Mouse (Mus musculus) brown adipose tissue, adult 24 weeks (tissue): ENCODE results near the gene Cmya5. TPM values are rescaled to one million over a fixed set of nuclear protein-coding genes. Genes with fewer than 3 reads are reported as not detected.

Experiments
- H3K27ac ChIP-seq: fragments of 200-500 bp; replicated peaks from 2 replicates; pipeline ENCODE4 v1.5.1; 2012; ENCODE audit warnings: low read depth, mild to moderate bottlenecking, low read length
- H3K4me1 ChIP-seq: fragments of 200-500 bp; 2 replicates; pipeline ENCODE4 v1.6.1; 2012; ENCODE audit warnings: low read length, mixed read lengths; ENCODE audit not compliant: control insufficient read depth, insufficient read depth, insufficient read length
- H3K4me3 ChIP-seq: fragments of 200-500 bp; 2 replicates; pipeline ENCODE4 v1.5.1; 2012; ENCODE audit warnings: low read depth, mild to moderate bottlenecking, low read length, moderate library complexity; ENCODE audit not compliant: insufficient read depth
- polyA plus RNA-seq: library from polyadenylated mRNA; stranded (reverse); fragments of >200 nt; gene quantifications from 2 replicates; pipeline ENCODE4 v1.2.4, GENCODE M21; 2012; ENCODE audit not compliant: missing spikeins, insufficient read depth, insufficient read length

Gene Cmya5
- polyA plus RNA-seq, 1 experiment: 4.1 TPM

DNA sequence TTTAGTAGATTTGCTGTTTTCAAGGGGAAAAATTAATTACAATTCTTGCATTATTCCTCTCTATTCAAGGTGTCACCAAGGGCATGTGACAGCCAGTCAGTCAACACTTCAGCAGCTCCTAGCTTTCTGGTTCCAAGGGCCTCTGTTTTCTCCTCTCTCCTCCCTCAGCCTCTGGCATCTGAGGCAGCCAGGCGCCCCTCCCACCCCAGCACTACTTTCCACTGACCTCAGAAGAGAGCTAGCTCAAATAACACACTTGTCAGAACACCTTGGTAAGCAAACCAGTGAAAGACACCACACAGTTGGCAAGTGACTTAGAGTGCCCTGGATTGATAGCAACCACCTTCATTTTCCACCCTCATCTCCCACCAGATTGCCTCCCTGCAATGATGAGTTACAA is 6.5 kb downstream of the Cmya5 start:
- Histone ChIP-seq H3K4me3 (no peak overlapping the region), H3K27ac (no peak overlapping the region), H3K4me1 (0 out of 2 replicates have a peak, but pooled peaks cover 2% of the 10 kb centered on the region)

DNA sequence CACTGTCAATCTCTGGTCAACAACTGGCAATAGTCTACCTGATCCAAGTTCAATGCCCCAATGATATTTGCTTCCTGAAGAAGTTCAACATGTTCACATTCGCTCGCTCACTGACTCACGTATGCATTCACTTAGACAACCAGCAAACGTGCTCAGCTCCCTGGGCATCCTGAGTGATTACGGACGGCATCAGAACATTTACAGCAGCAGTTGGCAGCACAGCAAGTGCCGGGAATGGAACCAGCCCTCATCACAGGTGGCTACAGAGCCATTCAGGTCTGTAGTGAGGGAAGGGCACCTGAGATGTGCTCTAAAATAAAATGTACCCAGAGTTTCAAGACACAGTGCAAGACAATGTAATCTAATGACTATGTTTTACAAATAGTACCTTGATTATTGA is 7.4 kb downstream of the Cmya5 start:
- no peak overlapping the region for H3K27ac ChIP-seq

DNA sequence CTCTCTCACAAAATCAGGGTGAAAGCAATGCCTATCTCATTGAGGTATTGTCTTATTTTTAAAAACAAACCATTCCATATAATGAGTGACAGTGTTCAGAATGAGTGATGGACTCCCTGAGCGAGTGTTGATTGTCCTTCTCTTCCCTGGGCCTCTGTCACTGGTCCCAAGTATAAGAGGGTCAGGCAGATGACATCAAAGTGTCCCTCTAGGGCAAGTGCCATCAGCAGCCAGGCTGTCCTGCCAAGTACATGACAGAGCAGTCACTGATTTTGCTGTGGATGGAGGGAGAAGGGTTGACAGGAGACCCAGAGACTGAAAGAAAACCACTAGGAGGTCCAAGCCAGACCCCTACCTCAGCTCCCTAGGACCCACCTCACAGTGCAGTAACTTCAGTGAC is 8.3 kb downstream of the Cmya5 start:
- no peak overlapping the region for H3K4me3 ChIP-seq
- H3K27ac ChIP-seq: no peak overlapping the region
- 0 out of 2 replicates have a peak, but pooled peaks cover 2% of the 10 kb centered on the region for H3K4me1 ChIP-seq

More for the DNA sequence above, 7.4 kb downstream of the Cmya5 start:
- Histone ChIP-seq H3K4me1 (0 out of 2 replicates have a peak, but pooled peaks cover 2% of the 10 kb centered on the region), H3K4me3 (no peak overlapping the region)

DNA sequence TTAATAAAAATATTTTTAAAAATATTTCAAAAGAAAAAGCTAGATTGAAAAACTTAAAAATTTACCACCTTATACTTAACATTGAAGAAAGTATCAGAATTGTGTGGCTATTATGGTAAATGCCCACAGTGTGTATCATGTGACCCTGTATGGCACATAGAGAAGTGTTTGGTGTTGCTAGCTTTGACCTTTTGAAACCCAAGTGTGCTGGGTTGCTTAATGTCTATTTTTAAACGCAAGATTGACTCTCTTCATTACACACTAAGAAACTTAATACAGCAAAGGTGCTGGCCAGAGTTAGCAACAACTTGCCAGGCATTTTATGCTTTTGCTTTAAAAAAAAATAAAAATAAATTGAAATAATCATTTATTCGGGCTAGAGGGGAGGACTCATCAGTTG is 9.0 kb downstream of the Cmya5 start:
- no peak overlapping the region for H3K27ac ChIP-seq
- no peak overlapping the region for H3K4me3 ChIP-seq
- 0 out of 2 replicates have a peak, but pooled peaks cover 2% of the 10 kb centered on the region for H3K4me1 ChIP-seq

DNA sequence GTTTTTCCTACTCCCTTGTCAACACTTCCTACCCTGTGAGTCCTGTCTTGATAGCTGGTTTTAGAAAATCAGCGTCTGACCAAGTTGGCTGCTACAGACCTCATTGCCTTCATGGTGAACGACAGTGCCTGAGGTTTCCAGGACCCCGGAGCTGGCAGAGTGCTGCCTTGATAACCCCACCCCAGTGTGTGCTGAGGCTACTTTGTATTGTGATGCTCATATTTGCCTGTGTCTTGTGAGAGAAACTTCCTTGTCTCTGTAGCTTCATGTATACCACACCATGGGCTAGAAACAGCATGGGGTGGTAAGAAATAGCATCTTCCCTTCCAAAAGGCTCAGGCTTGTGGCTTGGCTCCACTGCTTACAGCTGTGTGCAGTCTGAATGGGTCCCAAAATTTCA is 13.8 kb downstream of the Cmya5 start:
- no peak overlapping the region for H3K4me3 ChIP-seq
- no peak overlapping the region for H3K27ac ChIP-seq
- 0 out of 2 replicates have a peak, but pooled peaks cover 2% of the 10 kb centered on the region for H3K4me1 ChIP-seq

DNA sequence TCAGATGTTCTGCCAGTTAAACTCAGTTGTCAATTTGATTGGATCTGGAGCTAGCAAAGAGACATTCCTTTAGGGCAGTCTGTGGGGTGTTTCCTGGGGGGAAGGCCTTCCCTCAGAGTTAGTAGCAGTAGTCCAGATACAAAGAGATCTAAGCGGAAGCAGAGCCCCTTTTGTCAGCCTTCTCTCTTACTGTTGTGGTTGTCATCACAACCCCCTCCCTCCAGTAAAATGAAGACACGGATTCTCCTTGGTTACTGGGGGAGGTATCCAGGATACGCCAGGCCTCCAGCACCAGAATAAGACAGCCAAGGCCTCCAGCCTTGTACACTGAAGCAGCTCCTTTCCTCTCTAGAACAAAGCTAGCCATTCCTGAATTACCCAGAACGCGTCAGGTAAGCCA is 15.6 kb downstream of the Cmya5 start:
- H3K4me1 ChIP-seq: no peaks in the 10 kb centered on the region
- no peak overlapping the region for H3K27ac ChIP-seq
- no peak overlapping the region for H3K4me3 ChIP-seq

DNA sequence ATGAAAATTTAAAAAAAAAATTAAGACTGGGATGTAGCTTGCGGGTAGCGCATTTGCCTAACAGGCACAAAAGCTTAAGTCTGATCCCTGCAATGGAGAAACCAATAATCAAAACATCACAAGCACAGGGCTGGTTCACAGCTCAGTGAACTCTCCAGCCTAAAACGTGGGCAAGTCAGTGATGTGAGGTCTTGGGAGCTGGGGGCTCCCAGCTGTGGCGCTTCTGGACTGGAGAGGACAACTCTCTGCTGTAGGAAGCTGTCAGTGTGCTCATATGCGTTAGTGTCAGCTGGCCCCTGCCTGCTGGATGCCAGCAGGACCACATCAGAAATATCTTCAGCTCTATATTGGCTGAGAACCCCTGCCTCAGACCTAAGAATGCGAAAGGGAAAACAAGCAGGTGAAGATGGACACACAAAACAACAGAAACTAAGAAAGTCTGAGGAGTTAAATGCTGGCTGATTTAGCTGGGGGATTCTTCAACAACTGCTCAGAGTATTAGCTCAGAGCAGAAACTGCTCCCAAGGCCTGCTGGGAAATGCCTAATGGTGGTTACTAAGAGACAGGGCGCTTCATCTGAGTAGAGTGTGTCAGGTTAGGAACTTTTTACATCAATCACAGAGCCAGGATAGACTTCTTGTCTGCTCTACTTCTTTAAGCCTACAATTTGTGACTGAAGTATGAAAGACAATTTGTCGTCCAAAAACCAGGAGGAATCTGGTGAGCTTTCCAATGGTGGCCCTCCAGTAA is 16.2 kb downstream of the Cmya5 start:
- Histone ChIP-seq H3K27ac (no peak overlapping the region), H3K4me1 (no peaks in the 10 kb centered on the region), H3K4me3 (no peak overlapping the region)

DNA sequence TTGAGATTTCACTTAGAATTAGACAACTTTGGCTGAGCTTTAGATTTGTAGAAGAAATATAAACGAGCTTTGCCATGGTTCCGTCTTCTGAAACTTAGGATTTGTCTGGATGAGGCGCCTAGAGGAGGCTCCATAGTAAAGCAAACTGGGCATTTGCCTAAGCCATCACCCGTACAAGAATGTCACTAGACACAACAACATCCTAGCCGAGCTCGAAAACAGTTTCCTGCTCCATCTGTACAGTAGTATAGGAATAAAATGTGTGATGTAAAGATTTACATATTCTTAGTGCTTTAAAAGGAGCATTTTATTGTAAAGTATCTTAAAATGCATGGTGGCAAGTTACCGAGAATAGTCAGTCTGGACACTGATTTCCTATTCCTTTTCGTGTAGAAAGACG is 22.2 kb downstream of the Cmya5 start:
- Histone ChIP-seq H3K27ac (no peak overlapping the region), H3K4me3 (no peak overlapping the region), H3K4me1 (no peaks in the 10 kb centered on the region)

DNA sequence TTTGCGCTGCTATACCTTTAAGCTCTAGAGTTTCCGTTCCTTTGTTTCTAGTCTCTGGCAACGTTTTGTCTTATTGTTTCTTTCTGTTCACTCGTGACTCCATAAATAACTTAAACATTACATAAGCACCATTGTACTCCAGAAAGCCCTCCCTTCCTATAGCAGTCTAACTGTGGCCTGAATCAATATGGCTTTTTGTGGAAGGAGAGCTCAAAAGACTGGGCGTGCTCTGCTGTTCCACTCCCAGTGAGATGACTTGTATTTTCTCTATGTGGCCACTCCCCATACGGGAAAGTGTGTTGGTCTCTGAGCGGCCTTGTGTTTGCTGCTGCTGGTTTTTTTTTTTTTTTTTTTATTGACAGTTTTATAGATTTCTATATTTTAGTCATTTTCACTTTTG is 27.3 kb downstream of the Cmya5 start:
- Histone ChIP-seq H3K4me3 (no peak overlapping the region), H3K4me1 (no peaks in the 10 kb centered on the region), H3K27ac (no peak overlapping the region)

DNA sequence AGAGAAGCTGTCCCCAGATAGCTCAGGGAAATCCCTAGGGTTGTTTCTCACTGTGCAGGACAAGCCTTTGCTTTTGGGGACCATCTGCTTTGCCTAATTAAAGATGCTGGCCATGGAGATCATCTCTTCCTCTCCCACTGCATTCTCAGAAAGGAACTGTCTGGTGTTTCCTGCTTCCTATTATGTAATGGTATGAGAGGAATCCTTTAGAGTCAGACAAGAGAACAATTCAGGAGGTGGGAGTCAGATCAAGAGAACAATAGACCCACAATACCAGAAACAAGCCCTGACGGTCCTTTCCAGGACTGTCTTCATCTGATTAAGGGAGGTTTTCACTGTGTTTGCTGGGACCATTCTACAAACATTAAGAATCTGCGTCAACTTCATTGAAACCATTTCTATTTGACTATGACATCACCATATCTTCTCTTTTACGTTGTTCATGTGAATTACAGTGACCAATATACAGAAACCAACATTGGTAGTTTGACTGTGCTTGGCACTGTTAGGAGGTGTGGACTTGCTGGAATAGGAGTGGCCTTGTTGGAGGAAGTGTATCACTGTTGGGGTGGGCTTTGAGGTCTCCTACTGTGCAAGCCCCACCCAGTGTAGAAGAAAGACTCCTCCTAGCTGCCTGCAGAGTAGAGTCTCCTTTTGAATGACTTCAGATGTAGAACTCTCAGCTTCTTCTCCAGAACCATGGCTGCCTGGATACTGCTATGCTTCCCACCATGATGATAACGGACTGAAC is 42.0 kb downstream of the Cmya5 start:
- no peak overlapping the region for H3K4me3 ChIP-seq
- H3K4me1 ChIP-seq: no peaks in the 10 kb centered on the region
- no peak overlapping the region for H3K27ac ChIP-seq

DNA sequence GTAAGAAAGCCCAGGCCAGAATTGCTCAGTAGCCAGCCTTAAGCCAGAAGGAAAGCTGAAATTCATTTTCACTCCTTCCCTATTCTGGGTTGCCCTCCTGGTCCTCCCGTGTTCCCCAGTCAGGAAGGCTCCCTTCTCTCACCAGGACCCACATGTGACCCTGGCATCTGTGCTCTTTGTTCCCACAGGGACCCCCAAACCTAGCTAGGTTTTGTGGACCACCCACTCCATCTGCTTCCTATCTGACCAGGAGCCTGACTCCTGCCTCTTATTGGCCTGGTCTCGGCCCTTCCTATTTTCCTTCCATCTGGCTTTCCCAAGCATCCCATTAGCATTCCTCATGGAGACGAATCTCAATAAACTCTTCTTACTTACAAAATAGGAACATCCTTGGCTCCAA is 45.9 kb downstream of the Cmya5 start:
- Histone ChIP-seq H3K27ac (no peak overlapping the region), H3K4me3 (no peak overlapping the region), H3K4me1 (peaks cover 10% of the 10 kb centered on the region; the same call in 1 of the 2 replicates)

DNA sequence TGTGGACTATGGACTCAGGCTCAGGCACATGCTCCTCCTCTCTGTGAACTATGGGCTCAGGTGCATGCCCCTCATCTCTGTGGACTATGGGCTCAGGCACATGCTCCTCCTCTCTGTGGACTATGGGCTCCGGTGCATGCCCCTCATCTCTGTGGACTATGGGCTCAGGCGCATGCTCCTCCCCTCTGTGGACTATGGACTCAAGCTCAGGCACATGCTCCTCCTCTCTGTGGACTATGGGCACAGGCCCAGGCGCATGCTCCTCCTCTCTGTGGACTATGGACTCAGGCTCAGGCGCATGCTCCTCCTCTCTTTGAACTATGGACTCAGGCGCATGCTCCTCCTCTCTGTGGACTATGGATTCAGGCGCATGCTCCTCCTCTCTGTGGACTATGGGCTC is 47.9 kb downstream of the Cmya5 start:
- Histone ChIP-seq H3K4me1 (peaks cover 13% of the 10 kb centered on the region; the same call in 1 of the 2 replicates), H3K27ac (no peak overlapping the region), H3K4me3 (no peak overlapping the region)

DNA sequence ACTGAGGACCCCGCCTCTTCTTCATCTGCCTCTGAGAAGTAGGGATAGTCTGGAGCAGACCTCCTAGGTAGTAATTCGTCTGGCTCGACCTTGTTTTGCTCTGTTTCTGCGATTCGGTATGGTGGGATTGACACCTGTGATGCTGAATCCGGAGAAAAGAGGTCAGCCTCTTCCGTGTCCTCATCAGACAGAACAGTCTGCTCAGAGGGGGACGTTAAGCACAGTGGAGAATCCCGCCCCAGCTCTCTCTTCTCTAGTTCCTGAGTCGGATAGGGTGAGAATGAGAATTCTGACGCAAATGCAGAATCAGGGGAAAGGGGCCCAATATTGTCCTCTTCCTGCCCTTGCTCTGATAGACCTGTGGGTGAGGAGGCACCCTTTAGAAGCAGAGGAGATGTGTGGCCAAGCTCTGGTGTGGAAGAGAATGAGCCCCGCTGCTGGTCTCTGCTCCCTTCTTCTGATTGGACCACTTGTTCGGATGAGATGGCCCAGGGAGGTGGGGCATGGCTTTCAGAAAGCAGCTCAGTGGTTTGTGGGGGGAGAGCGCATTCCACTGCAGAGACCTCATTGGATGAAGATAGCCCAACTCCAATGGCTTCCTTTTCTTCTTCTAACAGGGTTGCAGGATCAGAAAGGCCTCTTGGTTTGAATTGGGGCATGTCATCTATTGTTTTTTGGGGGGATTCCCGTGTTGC is 49.3 kb downstream of the Cmya5 start:
- Histone ChIP-seq H3K27ac (no peak overlapping the region), H3K4me3 (no peak overlapping the region), H3K4me1 (peaks cover 13% of the 10 kb centered on the region; the same call in 1 of the 2 replicates)

DNA sequence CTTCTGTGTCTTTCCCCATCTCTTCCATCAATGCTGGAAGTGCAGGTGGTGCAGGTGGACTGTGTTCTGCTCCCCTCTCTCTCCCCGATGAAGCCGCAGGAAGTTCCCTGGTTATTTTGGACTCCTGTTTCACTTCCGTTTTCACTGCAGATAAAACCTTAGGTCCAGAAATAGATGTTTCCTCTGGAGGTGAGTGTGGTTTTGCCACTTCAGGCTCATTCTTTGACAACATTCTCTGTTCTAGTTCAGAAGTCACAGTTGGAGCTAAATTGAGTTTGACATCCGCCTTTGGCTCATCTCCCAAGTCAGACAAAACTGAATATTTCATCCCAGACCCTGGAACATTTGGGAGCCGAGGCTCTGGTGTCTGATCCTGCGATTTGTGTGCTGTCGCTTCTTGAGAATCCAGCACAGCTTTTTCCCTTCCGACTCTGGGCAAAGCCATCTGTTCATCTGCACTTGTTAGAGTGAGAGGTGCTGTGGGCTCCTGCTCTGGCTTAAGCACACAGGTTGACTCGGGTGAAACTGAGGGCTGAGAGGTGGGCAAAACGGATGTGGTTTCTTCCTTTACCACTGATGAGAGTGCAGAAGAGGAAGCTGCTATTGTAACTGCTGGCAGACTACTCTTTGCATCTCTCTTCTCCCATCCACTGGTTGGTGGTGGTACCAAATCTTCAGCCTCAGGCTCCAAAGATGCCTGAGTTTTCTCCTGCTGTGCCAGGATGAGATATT is 50.2 kb downstream of the Cmya5 start:
- Histone ChIP-seq H3K4me1 (peaks cover 13% of the 10 kb centered on the region; the same call in 1 of the 2 replicates), H3K4me3 (no peak overlapping the region), H3K27ac (no peak overlapping the region)

DNA sequence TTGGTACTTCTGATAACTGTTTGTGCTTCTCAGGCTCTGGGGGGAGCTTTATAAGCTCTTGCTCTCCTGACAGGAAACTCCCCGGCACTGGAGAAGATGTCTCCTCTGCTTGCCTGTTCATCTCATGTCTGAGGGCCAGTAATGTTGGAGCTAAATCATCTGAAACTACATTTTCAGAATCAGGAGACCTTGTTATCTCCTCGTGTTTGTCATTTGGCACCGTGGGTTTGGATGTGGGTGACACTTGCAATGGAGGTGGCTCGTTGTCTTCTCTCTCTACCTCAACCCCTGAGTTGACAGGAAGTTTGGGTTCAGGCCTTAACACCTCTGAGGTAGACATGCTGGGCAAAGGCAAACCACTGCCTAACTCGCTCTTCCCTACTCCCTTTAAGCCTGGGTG is 50.8 kb downstream of the Cmya5 start:
- Histone ChIP-seq H3K4me1 (peaks cover 13% of the 10 kb centered on the region; the same call in 1 of the 2 replicates), H3K4me3 (no peak overlapping the region), H3K27ac (no peak overlapping the region)
